Mouse (Mus musculus) adrenal gland, adult 8-10 months (tissue): ENCODE results near the gene A630001G21Rik. TPM values are rescaled to one million over a fixed set of nuclear protein-coding genes. Genes with fewer than 3 reads are reported as not detected.
"Not testable (repeated sequence)": the region's sequence is repeated elsewhere in the genome, so short reads cannot be mapped to it uniquely, and the experiment has no call there.

ENCODE experiments used
- DNase-seq: peaks from one replicate; pipeline ENCODE4 v3.0.0; 2022
- total RNA-seq, 4 experiments: library from RNA; stranded (reverse); gene quantifications; 2 replicates each; pipeline ENCODE4 v1.2.4; 2022

The A630001G21Rik gene
- 1 to 10 TPM in 3 of 4 experiments, under 1 TPM in 1; 0.64 to 1.3 (median 1.1) TPM for total RNA-seq

DNA sequence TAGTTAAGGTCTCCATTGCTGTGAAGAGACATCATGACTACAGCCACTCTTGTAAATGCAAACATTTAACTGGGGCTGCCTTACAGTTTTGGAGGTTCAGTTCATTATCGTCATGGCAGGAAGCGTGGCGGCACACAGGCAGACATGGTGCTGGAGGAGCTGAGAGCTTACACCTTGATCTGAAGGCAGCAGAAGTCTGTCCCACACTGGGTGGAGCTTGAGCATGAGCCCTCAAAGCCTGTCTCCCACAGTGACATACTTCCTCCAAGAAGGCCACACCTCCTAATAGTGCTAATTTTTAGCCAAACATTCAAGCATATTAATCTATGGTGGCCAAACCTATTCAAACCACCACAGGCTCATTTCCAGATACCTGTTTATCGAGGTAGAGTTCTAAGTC is at the start of gene A630001G21Rik:
A630001G21Rik (minus strand) TSS at position 208 of the 400 bp plus-strand sequence.
- DNase-seq, result no peak

DNA sequence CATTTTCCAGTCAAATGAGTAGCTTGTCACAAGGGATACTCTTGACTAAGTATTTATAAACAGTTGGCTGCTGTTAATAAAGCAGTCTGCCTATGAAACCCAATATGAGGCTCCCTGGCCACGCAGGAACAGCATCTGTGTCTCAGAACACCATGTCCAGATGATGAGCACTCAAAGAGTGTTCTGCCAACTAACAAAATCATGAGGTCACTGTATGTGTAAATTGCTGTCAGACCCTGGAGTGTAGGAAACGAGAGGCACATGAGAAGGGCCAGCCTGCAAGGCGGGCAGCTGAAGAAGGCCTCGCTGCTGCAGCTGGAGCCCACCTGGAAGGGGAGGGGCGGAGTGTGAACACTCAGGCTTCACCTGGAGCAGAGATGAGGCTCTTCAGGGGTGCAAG is 48.7 kb upstream of the A630001G21Rik start:
- no peak for DNase-seq

DNA sequence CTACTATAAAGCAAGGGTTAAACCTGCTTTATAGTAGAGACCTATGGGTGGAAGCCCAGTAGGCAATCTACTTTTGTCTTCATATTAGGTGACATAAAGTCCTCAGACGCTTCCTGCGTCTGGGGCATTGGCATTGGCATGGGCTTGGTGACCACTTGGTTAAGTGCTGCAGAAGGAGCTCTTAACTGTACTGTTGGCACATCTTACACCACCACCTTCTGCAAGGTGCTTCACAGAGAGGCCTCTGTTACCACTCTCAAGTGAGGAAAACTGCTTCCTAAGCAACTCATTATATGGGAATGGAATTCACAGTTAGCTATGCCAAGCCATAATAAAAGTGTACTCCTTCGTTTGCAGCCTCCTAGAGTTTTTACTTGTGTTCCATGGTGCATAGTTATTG is 46.5 kb upstream of the A630001G21Rik start:
- DNase-seq, result no peak

GRCm38 (mm10) chr1:85822239-85822638 is 43.8 kb upstream of the A630001G21Rik start:
- DNase-seq, result no peak

DNA sequence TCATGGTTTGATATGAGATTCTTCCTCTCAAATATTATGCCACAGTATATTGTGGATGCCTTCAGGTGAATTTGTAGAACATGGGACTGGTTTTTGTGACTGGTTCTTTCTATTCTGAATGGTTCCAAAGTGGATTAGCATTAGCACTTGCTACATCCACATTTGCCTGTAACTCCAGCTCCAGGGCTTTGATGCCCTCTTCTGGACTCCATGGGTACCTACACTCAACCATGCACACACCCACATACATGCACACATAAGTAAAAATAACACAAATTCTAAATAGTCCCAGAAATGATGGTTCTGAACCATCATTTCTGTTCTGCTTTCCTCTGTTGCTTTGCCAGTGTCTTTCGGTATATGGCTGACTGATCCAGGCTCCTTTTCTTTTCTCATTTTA is 41.3 kb upstream of the A630001G21Rik start:
- no peak for DNase-seq

DNA sequence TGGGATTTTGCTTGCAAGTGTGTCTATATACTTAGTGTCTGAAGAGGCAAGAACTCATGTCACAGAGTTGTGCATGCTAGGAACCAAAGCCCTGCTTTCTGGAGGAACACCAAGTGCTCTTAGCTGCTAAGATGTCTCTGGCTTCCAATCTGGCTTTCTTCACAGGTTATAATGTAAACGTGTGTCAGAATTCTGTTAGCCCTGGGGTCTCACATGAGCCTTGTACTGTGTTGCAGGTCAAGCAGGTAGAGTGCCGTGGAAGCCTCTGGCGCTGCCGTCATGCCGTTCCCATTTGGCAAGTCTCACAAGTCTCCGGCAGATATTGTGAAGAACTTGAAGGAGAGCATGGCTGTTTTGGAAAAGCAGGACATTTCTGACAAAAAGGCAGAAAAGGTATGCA is 39.7 kb upstream of the A630001G21Rik start:
- no peak for DNase-seq

GRCm38 (mm10) chr1:85814213-85814612 is 35.8 kb upstream of the A630001G21Rik start:
- not testable (repeated sequence) for DNase-seq

GRCm38 (mm10) chr1:85810787-85811186 is 32.3 kb upstream of the A630001G21Rik start:
- DNase-seq, result no peak

GRCm38 (mm10) chr1:85810343-85810742 is 31.9 kb upstream of the A630001G21Rik start:
- no peak for DNase-seq

DNA sequence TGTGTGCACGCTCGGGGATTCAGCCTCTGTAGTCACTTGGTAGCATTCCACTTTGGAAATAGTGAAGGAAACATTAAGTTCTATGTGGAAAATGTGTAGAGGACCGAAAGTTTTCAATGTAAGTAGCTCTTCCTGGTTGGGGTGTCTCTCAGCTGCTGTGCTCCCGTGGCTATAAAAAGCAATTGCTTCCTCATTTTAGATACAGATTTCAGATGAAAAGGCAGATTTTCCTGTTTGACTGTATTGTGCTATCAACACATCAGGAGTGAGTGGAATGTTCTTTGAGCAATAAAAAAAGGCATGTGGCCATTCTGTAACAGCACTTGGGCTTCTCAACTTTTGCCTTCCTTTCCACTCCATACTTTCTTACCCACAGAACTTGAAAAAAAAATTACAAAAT is 30.8 kb upstream of the A630001G21Rik start:
- DNase-seq, result no peak

DNA sequence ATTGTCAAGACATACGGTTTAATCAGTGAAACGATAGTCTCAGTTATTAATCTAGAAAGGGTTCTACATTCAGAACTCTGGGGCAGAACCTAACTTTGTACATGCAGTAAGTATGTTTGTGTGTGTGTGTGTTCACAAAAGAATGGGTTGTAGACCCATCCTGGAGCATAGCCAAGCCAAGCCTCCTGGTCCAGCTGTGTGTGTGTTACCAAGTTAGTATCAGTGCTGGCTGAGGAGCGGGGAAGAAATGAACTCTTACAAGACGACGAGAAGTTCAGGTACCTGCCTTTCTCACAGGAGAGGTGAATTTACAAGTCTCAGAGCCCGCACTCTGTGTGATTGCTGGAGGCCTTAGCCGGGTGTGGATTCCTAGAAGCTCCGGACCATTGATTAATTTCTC is 26.1 kb upstream of the A630001G21Rik start:
- DNase-seq, result no peak

DNA sequence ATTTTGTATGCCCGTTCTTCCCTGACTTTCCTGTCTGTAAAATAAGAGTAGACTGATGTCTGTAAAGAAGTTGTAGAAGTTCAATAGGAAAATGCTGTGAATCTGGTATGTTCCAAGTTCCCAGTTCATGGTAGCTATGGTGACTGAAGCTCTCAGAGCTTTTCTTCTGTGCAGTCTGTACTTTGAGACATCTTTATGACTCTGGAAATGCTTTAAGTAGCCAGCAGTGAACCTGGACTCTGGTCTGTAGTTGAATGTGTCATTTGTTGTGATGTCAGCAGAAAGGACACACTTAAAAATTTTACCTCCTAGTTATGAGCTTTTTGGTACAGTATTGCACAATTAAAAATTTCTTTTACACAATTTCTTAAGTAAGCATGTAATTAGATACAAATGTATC is 24.1 kb upstream of the A630001G21Rik start:
- no peak for DNase-seq

GRCm38 (mm10) chr1:85799776-85800175 is 21.3 kb upstream of the A630001G21Rik start:
- no peak for DNase-seq

DNA sequence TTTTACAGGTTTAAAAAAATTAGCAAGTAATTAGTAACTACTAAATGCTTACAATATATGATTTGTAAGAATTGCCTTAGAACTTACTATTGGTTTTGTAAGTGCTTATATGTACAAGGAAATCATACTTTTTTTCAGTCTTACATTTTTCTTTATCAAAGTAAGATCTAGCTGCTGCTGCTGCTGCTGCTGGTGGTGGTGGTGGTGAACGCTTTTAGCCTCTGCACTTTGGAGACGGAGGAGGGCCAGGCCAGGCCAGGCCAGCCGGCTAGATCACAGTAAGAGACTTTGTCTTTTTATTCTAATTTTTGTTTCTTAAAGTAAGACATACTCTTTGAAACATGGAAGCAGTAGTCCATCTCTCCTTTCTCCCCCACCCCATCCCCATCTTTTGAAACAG is 16.8 kb upstream of the A630001G21Rik start:
- no peak for DNase-seq

GRCm38 (mm10) chr1:85794106-85794771 is 15.8 kb upstream of the A630001G21Rik start:
- DNase-seq, result peak; percentile 33

GRCm38 (mm10) chr1:85793208-85794105 is 15.0 kb upstream of the A630001G21Rik start, which contains the start of gene Cab39:
Cab39 (plus strand) TSS chr1:85793441.
- DNase-seq, result peak; percentile 72

- DNase-seq, result no peak
Observed at GRCm38 (mm10) chr1:85791476-85791875, 13.0 kb upstream of the A630001G21Rik start.

DNA sequence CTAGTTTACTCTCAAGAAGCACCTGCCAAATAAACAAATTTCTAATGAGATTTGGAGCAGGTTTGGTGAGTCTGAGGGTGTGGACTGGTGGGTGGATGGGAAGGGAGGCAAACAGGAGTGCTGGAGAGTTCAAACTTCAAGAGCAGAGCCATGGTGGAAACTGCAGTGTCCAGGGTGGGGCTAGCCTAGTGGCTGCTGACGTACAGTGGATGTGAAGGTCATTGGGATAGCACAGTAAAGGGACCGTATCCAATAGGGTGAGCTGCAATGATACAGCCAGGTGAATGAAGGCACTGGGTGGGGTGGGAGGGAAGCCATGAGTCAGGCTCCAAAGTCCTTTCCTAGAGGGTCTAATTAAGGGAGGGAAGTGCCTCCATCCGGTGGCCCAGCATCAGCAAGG is 12.1 kb upstream of the A630001G21Rik start:
- DNase-seq, result no peak

DNA sequence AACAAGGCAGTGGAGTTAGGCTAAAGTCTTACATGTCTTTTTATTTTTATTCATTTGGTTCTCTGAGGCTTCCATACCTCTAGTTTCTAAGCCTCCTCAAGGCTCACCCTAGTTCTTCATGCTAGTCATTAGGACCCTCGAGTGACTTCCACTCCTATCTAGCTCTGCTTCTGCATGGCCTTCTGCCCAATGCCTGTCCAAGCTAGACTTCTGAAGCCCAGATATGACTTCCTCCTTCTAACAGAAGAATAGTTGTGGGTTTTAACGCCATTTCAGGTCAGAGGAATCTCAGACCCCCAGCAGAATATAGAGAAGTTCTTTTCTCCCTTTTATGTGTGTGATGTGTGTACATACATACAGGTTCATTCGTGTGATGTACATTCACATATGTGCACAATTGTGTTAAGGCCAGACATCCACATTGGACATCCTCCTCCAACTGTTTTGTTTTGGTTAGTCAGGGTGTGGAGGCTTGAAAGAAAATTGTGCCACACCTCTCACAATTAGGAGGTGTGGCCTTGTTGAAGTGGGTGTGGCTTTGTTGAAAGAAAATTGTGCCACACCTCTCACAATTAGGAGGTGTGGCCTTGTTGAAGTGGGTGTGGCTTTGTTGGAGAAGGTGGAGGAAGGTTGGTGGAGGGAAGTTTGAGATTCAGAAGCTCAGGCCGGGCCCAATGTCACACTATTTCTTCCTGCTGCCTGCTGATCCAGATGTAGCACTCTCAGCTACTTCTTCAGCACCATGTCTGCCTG is 1.2 kb upstream of the A630001G21Rik start:
- no peak for DNase-seq

GRCm38 (mm10) chr1:85779012-85779411 is 569 bp upstream of the A630001G21Rik start:
- DNase-seq, result peak; percentile 18

GRCm38 (mm10) chr1:85776154-85776553 is 2.3 kb downstream of the A630001G21Rik start:
- DNase-seq, result no peak

GRCm38 (mm10) chr1:85775136-85775535 is 3.3 kb downstream of the A630001G21Rik start:
- peak; percentile 57 for DNase-seq

DNA sequence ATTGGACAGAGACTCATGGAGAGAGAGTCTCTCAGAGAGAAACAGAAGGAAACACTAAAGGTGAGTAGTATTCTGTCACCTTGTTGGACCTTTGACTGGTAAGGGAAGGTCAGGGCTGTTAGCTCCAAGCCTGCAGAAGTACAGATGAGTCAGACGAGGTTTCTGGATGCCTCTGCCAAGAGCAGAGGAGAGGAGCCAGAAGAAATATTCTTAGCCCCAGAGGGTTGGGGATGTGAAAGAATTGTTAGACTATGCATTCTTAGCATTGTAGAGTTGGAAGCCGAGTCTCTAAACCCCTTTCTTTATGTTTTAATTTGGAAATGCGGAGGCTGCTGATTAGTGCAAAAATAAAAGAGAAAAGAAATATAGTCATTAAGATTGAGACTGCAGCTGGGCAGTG is 6.5 kb downstream of the A630001G21Rik start:
- peak; percentile 39 for DNase-seq
